Mouse (Mus musculus): ENCODE measurements around the gene Tm6sf1. TPM values are rescaled to one million over a fixed set of nuclear protein-coding genes. Genes with fewer than 3 reads are reported as not detected.

Tm6sf1 gene
- polyA plus RNA-seq, 1 experiment from 2014 or later = 25.7 TPM

DNA sequence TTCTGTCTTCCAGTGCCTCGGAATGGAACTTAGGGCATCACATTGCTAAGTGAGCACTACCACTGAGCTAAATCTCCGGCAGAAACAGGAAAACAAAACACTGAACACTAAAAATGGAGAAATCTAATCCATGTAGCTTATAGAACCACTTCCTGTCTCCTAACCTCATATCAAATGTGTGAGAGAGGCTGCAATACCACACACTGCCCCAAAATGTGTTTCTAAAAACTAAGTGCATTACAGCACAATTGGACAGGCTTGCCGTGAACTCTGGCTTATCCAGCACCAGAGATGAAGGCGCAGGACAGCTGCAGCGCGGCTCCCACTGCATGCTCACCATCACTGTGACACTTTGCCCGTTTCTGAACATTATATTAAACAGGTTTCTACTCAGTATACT, 70.2 kb downstream of the Tm6sf1 start:
- DNase-seq (ENCODE audit: low spot score) = no peak
- WGBS = 76% methylated on average over 7 of the region's 7 CpGs
- no peaks in the 10 kb centered on the region for H3K9me3 ChIP-seq

DNA sequence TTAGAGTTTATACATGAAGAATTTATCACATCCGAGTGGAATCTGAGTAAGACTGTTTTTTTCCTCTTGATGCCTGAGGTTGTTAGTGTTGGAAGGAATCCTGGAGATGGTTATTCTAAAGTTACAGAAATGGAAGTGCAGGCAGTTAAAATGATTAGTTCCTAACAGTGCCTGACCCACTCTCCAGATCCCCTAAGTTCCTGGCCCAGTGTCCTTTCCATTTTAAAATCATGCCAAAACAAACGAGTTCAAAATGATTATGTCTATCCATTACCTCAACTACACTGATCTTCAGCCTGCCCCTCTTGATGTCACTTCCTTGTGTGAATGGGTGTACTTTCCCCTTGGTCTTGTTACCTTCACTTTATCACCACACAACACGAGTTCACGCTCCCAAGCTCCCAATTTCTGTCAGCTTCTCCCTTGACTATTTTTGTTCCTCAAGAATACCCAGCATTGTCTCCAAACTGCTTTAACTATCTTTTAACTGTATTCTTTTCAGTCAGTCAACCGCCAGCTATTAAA, 73.8 kb downstream of the Tm6sf1 start:
- Histone ChIP-seq H3K36me3 (no peaks in the 10 kb centered on the region), H3K27ac (no peak overlapping the region), H3K4me3 (peak overlapping the region; percentile 80), H3K4me1 (peaks cover 15% of the 10 kb centered on the region), H3K9me3 (no peaks in the 10 kb centered on the region), H3K27me3 (ENCODE audit: insufficient read depth, poor library complexity, severe bottlenecking) (peaks cover 31% of the 10 kb centered on the region)
- no peak for DNase-seq (ENCODE audit: low spot score)
- WGBS = 47% methylated on average over 5 of the region's 5 CpGs

More for the DNA sequence above, 70.2 kb downstream of the Tm6sf1 start:
- H3K4me3 ChIP-seq = no peak overlapping the region
- peaks cover 2% of the 10 kb centered on the region; the same call in 1 of the 2 replicates for H3K27me3 ChIP-seq (ENCODE audit: insufficient read depth, poor library complexity, severe bottlenecking)
- H3K4me1 ChIP-seq = peaks cover 11% of the 10 kb centered on the region
- H3K27ac ChIP-seq = no peak overlapping the region
- no peaks in the 10 kb centered on the region for H3K36me3 ChIP-seq

DNA sequence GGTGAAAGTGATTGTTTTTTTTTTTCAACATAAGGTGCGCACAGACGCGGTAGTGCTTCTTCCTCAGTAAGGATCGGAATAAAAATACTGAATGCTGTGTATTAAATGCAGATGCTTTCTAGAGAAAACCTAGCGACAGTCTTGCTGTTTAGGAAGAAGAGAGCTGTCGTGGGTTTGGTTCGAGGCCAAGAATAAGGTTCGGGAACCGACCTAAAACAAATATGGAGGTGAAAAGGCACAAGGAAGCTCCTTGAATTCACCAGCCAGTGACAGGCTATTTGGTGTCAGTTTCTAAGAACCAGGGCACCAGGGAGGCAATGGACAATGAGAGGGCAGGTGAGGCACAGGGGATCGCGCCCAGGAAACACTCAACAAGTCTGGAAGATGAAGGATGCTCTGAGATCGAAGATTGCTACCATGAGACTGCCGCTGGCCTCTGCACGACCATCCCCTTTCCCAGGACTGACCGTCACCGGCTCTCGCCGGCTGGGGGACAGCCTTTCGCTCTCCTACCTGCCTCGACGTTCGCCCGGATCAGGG, 74.3 kb downstream of the Tm6sf1 start:
- no peaks in the 10 kb centered on the region for H3K36me3 ChIP-seq
- H3K27me3 ChIP-seq (ENCODE audit: insufficient read depth, poor library complexity, severe bottlenecking) = peaks cover 31% of the 10 kb centered on the region
- no peak for DNase-seq (ENCODE audit: low spot score)
- H3K27ac ChIP-seq = peak overlapping the region; percentile 94
- H3K4me1 ChIP-seq = peaks cover 14% of the 10 kb centered on the region
- 9% methylated on average over 23 of the region's 23 CpGs for WGBS
- peak overlapping the region; percentile 80 for H3K4me3 ChIP-seq
- no peaks in the 10 kb centered on the region for H3K9me3 ChIP-seq

DNA sequence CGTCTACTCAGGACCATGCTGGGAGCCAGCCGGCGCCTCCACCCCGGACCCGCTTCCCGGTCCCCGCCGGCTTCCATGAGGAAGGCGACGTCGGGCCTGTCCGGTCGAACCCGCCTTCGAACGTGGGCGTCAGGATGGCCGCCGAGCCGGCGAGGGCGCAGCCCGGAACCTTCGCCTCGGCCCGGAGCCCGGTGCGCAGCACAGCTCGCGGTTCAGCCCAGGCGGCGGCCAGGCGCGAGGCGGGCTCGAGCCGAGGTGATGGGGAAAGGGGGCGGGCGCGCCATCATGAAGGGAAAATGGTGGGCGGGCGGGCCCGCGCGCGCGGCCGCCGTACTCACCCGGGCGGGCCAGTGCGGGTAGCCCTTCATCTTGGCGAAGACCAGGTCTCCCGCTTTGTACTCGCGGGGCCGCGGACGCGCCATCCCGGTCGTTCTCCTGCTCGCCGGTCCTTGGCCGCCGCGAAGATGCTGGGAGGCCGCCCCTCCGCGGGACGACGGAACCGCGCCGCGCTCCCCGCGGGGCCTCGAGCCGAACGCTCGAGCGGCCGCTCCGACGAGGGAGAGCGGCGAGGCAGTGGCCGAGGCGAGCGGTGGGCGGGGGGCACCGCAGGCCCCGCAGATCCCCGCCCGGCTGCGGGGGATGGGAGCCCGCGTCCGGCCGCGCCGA, 74.9 kb downstream of the Tm6sf1 start:
- Histone ChIP-seq H3K9me3 (no peaks in the 10 kb centered on the region), H3K27me3 (ENCODE audit: insufficient read depth, poor library complexity, severe bottlenecking) (peaks cover 31% of the 10 kb centered on the region), H3K27ac (peak overlapping the region; percentile 94), H3K4me1 (peaks cover 9% of the 10 kb centered on the region; the same call in 1 of the 2 replicates), H3K36me3 (no peaks in the 10 kb centered on the region), H3K4me3 (peak overlapping the region; percentile 80)
- under 1% methylated on average over 101 of the region's 103 CpGs for WGBS
- peak; percentile 80 for DNase-seq (ENCODE audit: low spot score)

Other genes starting within 250 kb of the Tm6sf1 start
- gene Homer2, start 151.5 kb upstream of the Tm6sf1 start, polyA plus RNA-seq (2016; fragmentation: Nextera tagmentation; extraction: Ambion mirVana) = 119 and 154 TPM in 2 replicates
- 78.3 and 102 TPM in 2 replicates for gene Ramac, start 96.1 kb upstream of the Tm6sf1 start, polyA plus RNA-seq (2016; fragmentation: Nextera tagmentation; extraction: Ambion mirVana)
- 47.5 and 50.6 TPM in 2 replicates for gene 3110040N11Rik, start 69.5 kb upstream of the Tm6sf1 start, polyA plus RNA-seq (2016; fragmentation: Nextera tagmentation; extraction: Ambion mirVana)
- gene Btbd1, start 29.6 kb upstream of the Tm6sf1 start, polyA plus RNA-seq (2016; fragmentation: Nextera tagmentation; extraction: Ambion mirVana) = 75.2 and 81.1 TPM in 2 replicates
- not detected in 2 replicates for gene Gm10160, start 3.2 kb upstream of the Tm6sf1 start, polyA plus RNA-seq (2016; fragmentation: Nextera tagmentation; extraction: Ambion mirVana)
- gene Hdgfl3, start 75.5 kb downstream of the Tm6sf1 start, polyA plus RNA-seq (2016; fragmentation: Nextera tagmentation; extraction: Ambion mirVana) = 8.4 and 13.8 TPM in 2 replicates
- gene Bnc1, start 133.3 kb downstream of the Tm6sf1 start, polyA plus RNA-seq (2016; fragmentation: Nextera tagmentation; extraction: Ambion mirVana) = 8.1 and 14.3 TPM in 2 replicates